Mouse (Mus musculus) hindbrain, embryonic 11.5 days (tissue): Measurements from ENCODE around the gene Wdtc1. TPM values are rescaled to one million over a fixed set of nuclear protein-coding genes. Genes with fewer than 3 reads are reported as not detected.

Experiments used
- ATAC-seq: fragments of 200-750 bp; cut with Nextera tagmentation; 2 replicates; pipeline ENCODE4 v1.8.0; 2017; ENCODE audit warnings: mild to moderate bottlenecking, moderate TSS enrichment, moderate library complexity; ENCODE audit not compliant: low FRiP score
- DNase-seq: peaks from one replicate; pipeline ENCODE4 v3.0.0-alpha.2; 2015; ENCODE audit warnings: low spot score
- H3K27ac ChIP-seq: fragments of 300-500 bp; sonication (generic); 2 replicates; pipeline ENCODE4 v1.5.1; 2014; ENCODE audit warnings: mild to moderate bottlenecking, low read depth, low read length
- H3K27me3 ChIP-seq: fragments of 300-500 bp; sonication (generic); 2 replicates; pipeline ENCODE4 v1.6.1; 2014; ENCODE audit warnings: mild to moderate bottlenecking, low read length, moderate library complexity, mixed read lengths; ENCODE audit not compliant: control insufficient read depth, insufficient read depth
- H3K36me3 ChIP-seq: fragments of 300-500 bp; sonication (generic); 2 replicates; pipeline ENCODE4 v1.6.1; 2014; ENCODE audit warnings: mild to moderate bottlenecking, low read length, moderate library complexity, mixed read lengths; ENCODE audit not compliant: control insufficient read depth, insufficient read depth
- H3K4me1 ChIP-seq: fragments of 300-500 bp; sonication (generic); replicated peaks from 2 replicates; pipeline ENCODE4 v1.6.1; 2014; ENCODE audit warnings: low read length, mixed read lengths; ENCODE audit not compliant: control insufficient read depth, insufficient read depth
- H3K4me2 ChIP-seq: fragments of 300-500 bp; sonication (generic); replicated peaks from 2 replicates; pipeline ENCODE4 v1.6.1; 2014; ENCODE audit warnings: mild to moderate bottlenecking, low read depth, low read length
- H3K4me3 ChIP-seq: fragments of 300-500 bp; sonication (generic); 2 replicates; pipeline ENCODE4 v1.5.1; 2014; ENCODE audit warnings: low read depth, low read length
- H3K9ac ChIP-seq: fragments of 300-500 bp; sonication (generic); 2 replicates; pipeline ENCODE4 v1.6.1; 2014; ENCODE audit warnings: low read depth, low read length
- H3K9me3 ChIP-seq: fragments of 300-500 bp; sonication (generic); 2 replicates; pipeline ENCODE4 v1.6.1; 2016; ENCODE audit warnings: low read length; ENCODE audit not compliant: control insufficient read depth
- WGBS: fragments of 180-500 bp; shearing (Covaris S2); extraction: QIAGEN DNeasy Blood & Tissue Kit; methylation state at CpG from one replicate; pipeline ENCODE4 v1.1.7; 2014; 5-methylcytosine and 5-hydroxymethylcytosine counted together
- polyA plus RNA-seq: library from polyadenylated mRNA; unstranded; fragments of >200 nt; fragmentation: Nextera tagmentation; extraction: Ambion mirVana; gene quantifications from 2 replicates; pipeline ENCODE4 v1.2.1, GENCODE M21; 2014

Gene Wdtc1
- polyA plus RNA-seq, 1 experiment from 2014 or later, result 23.4 TPM

DNA sequence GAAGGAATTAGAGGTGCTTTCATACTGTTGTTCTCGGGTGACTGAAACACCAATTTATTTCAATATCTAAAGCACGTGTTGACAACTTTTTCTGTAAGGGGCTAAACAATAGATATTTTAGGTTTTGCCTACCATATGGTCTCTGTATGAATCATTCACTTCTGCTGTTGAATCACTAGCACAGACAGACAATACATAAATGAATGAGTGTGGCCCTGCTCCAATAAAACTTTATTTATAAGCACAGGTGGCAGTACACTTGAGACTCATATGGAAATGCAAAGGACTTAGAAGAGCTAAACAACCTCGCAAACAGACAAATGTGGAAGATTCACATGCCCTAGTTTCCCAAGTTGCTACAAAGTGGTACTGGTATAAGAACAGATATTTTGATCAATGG, 33.6 kb downstream of the Wdtc1 start:
- Histone ChIP-seq H3K27me3 (no peaks in the 10 kb centered on the region), H3K27ac (no peak overlapping the region), H3K4me1 (no peaks in the 10 kb centered on the region), H3K4me3 (no peak overlapping the region), H3K4me2 (no peak overlapping the region), H3K9ac (no peak overlapping the region), H3K36me3 (no peaks in the 10 kb centered on the region), H3K9me3 (no peaks in the 10 kb centered on the region)
- no peak for ATAC-seq
- DNase-seq, result no peak
- 91% methylated on average over 3 of the region's 3 CpGs for WGBS

DNA sequence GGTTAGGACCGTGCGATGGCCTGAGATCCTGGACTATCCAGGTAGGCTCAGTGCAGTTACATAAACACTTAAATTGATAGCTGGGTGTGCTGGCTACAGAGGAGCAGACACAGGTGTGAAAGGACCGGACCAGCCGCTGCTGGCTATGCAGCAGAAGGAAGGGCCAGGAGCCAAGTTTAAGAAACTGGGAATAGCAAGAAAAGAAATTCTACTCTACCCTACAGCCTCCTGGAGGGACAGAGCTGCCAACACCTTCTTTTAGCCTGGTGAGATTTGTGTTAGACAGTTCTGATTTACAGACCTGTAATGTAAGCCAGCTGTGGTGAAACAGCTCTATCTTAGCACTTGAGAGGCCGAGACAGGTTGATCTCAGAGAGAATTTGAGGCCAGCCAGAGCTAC, 37.3 kb downstream of the Wdtc1 start:
- no peak for ATAC-seq
- H3K4me1 ChIP-seq, result no peaks in the 10 kb centered on the region
- no peaks in the 10 kb centered on the region for H3K27me3 ChIP-seq
- H3K36me3 ChIP-seq, result no peaks in the 10 kb centered on the region
- no peak overlapping the region for H3K9ac ChIP-seq
- H3K27ac ChIP-seq, result no peak overlapping the region
- no peak overlapping the region for H3K4me3 ChIP-seq
- no peaks in the 10 kb centered on the region for H3K9me3 ChIP-seq
- no peak overlapping the region for H3K4me2 ChIP-seq
- DNase-seq, result no peak
- WGBS, result 84% methylated on average over 5 of the region's 5 CpGs

DNA sequence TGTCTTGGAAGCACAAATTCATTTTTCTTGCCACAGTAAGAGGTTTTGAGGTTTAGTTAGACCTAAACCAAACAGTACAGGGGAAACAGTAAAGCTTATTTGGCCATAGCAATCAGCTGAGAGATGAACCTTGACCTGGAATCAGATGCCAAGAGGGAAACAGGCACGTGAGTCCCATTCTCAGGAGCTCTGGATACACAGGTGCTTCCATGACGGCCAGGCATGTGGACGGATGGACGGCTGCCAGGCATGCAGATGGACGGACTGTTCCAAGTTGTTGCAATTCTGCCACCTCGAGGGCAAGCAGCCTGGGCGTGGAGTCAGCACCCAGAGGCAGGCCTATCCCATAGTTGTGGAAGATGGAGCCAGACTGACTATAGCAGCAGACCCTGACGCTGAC, 38.4 kb downstream of the Wdtc1 start:
- DNase-seq, result no peak
- no peaks in the 10 kb centered on the region for H3K27me3 ChIP-seq
- H3K9ac ChIP-seq, result no peak overlapping the region
- H3K4me3 ChIP-seq, result no peak overlapping the region
- no peak for ATAC-seq
- no peak overlapping the region for H3K4me2 ChIP-seq
- no peaks in the 10 kb centered on the region for H3K36me3 ChIP-seq
- no peak overlapping the region for H3K27ac ChIP-seq
- WGBS, result 83% methylated on average over 8 of the region's 8 CpGs
- no peaks in the 10 kb centered on the region for H3K4me1 ChIP-seq
- H3K9me3 ChIP-seq, result no peaks in the 10 kb centered on the region

DNA sequence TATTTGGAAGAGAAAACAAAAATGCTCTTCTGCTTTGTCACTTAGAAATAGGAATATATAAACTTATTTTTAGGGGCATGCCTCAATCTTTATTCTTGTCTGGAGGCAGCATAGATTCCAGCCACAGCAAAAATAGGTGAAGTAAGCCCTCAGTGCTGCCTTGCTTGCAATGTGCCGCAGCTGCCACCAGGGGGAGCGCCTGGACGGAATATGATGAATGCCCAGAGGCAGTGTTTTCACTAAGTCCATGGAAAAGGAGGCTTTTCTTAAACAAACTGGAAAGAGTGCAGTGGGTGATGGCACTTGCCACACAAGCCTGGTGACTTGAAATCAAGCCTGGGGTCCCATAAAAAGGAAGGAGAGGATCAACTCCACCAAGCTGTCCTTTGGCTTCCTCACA, 43.3 kb downstream of the Wdtc1 start:
- Histone ChIP-seq H3K9me3 (no peaks in the 10 kb centered on the region), H3K4me3 (no peak overlapping the region), H3K9ac (no peak overlapping the region), H3K27ac (no peak overlapping the region), H3K27me3 (no peaks in the 10 kb centered on the region), H3K4me1 (no peaks in the 10 kb centered on the region), H3K4me2 (no peak overlapping the region), H3K36me3 (no peaks in the 10 kb centered on the region)
- ATAC-seq, result no peak
- DNase-seq, result peak; percentile 91
- 1% methylated on average over 3 of the region's 3 CpGs for WGBS

DNA sequence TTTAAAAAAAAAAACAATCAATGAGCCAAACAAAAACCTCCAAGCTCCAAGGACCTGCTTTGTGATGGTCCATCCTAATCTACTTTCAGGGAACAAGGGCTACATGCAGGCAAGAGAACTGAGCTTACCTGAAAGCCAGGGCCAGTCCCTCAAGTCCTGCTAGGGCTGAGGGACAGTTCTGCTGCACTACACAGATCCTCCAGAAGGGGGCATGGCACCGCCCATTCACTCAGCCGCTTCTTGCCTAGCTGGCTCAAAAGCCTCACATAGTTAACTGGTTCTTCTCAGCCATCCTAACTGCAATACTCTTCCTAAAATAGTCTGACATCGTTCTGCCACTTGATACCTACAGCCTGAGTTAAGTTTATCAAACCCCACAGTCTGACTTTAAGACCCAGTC, 46.0 kb downstream of the Wdtc1 start:
- Histone ChIP-seq H3K27ac (no peak overlapping the region), H3K4me2 (no peak overlapping the region), H3K4me3 (no peak overlapping the region), H3K27me3 (no peaks in the 10 kb centered on the region), H3K36me3 (no peaks in the 10 kb centered on the region), H3K4me1 (no peaks in the 10 kb centered on the region), H3K9ac (no peak overlapping the region), H3K9me3 (no peaks in the 10 kb centered on the region)
- 42% methylated on average over 3 of the region's 3 CpGs for whole genome bisulfite sequencing
- peak; percentile 66 for DNase-seq
- ATAC-seq, result no peak

- Histone ChIP-seq H3K4me2 (no peak overlapping the region), H3K4me3 (no peak overlapping the region), H3K27ac (no peak overlapping the region), H3K36me3 (0 out of 2 replicates have a peak, but pooled peaks cover 3% of the 10 kb centered on the region), H3K4me1 (no peaks in the 10 kb centered on the region), H3K9me3 (no peaks in the 10 kb centered on the region), H3K27me3 (no peaks in the 10 kb centered on the region), H3K9ac (no peak overlapping the region)
- 85% methylated on average over 7 of the region's 7 CpGs for WGBS
- no peak for ATAC-seq
- DNase-seq, result no peak
Observed at GRCm38 (mm10) chr4:133305825-133306224, 47.5 kb downstream of the Wdtc1 start.

DNA sequence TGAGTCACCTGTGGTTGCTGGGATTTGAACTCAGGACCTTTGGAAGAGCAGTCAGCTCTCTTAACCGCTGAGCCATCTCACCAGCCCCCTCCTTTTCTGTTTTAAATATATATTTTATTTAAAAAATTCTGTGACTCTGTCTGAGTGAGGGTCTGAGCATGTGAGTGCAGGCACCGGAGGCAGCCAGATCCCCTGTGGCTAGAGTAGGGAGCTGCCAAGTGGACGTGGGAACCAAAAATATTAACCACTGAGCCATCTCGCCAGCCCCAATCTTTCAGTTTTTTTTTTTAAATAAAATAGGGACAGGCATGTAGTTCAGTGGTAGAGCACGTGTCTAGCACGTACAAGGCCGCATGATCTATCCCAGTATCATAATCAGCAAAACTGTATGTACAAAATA, 48.5 kb downstream of the Wdtc1 start:
- WGBS, result 91% methylated on average over 7 of the region's 7 CpGs
- 0 out of 2 replicates have a peak, but pooled peaks cover 3% of the 10 kb centered on the region for H3K36me3 ChIP-seq

GRCm38 (mm10) chr4:133302668-133303067, 50.6 kb downstream of the Wdtc1 start:
- ATAC-seq, result no peak
- DNase-seq, result no peak
- Histone ChIP-seq H3K4me1 (peaks cover 9% of the 10 kb centered on the region), H3K27me3 (no peaks in the 10 kb centered on the region), H3K4me2 (no peak overlapping the region), H3K4me3 (no peak overlapping the region), H3K9ac (no peak overlapping the region), H3K36me3 (0 out of 2 replicates have a peak, but pooled peaks cover 3% of the 10 kb centered on the region), H3K27ac (no peak overlapping the region), H3K9me3 (no peaks in the 10 kb centered on the region)
- 90% methylated on average over 5 of the region's 5 CpGs for WGBS

More for the DNA sequence above, 48.5 kb downstream of the Wdtc1 start:
- Histone ChIP-seq H3K4me1 (no peaks in the 10 kb centered on the region), H3K4me2 (no peak overlapping the region), H3K9ac (no peak overlapping the region), H3K4me3 (no peak overlapping the region), H3K9me3 (no peaks in the 10 kb centered on the region), H3K27ac (no peak overlapping the region), H3K27me3 (no peaks in the 10 kb centered on the region)
- ATAC-seq, result no peak
- DNase-seq, result no peak

- H3K27ac ChIP-seq, result no peak overlapping the region
- H3K27me3 ChIP-seq, result no peaks in the 10 kb centered on the region
- 22% methylated on average over 4 of the region's 4 CpGs for WGBS
- H3K36me3 ChIP-seq, result 0 out of 2 replicates have a peak, but pooled peaks cover 3% of the 10 kb centered on the region
- peak; percentile 87 for DNase-seq
- peaks cover 9% of the 10 kb centered on the region for H3K4me1 ChIP-seq
- H3K4me2 ChIP-seq, result no peak overlapping the region
- no peak overlapping the region for H3K9ac ChIP-seq
- H3K9me3 ChIP-seq, result no peaks in the 10 kb centered on the region
- no peak overlapping the region for H3K4me3 ChIP-seq
- 0 out of 2 replicates have a peak, but pooled peaks have one; percentile 13 for ATAC-seq
Observed at GRCm38 (mm10) chr4:133301802-133302201, 51.5 kb downstream of the Wdtc1 start.
